Mouse (Mus musculus) MEL (cell line): ENCODE measurements around the gene Mrps18a. TPM values are rescaled to one million over a fixed set of nuclear protein-coding genes. Genes with fewer than 3 reads are reported as not detected.

Experiments used
- DNase-seq: peaks from one replicate; pipeline ENCODE4 v3.0.0; 2011; ENCODE audit warnings: low read depth, low spot score
- H3K27ac ChIP-seq: 2 replicates; pipeline ENCODE4 v1.5.1; 2012; ENCODE audit warnings: low read depth, mild to moderate bottlenecking, control low read depth, low read length, moderate library complexity; ENCODE audit not compliant: control insufficient read depth
- H3K27me3 ChIP-seq, 2 experiments: fragments of 150-350 bp in 1 of 2; sonication (generic) in 1 of 2; 2 replicates each; pipeline ENCODE4 v1.6.1; 2012; ENCODE audit warnings: low read length in 2 of 2, mild to moderate bottlenecking in 2 of 2, improper control_type of control experiment in 1 of 2, moderate library complexity in 1 of 2; ENCODE audit not compliant: insufficient read depth in 2 of 2, control insufficient read depth in 1 of 2
- H3K36me3 ChIP-seq, 2 experiments: 2 replicates each; pipeline ENCODE4 v1.6.1; 2012 to 2014; ENCODE audit warnings: low read length in 2 of 2, improper control_type of control experiment in 1 of 2, inconsistent platforms in 1 of 2, mild to moderate bottlenecking in 1 of 2; ENCODE audit not compliant: insufficient read depth in 2 of 2, control insufficient read depth in 1 of 2
- H3K4me1 ChIP-seq, 2 experiments: fragments of 150-350 bp in 1 of 2; sonication (generic) in 1 of 2; 2 replicates each; pipeline ENCODE4 v1.6.1; 2012; ENCODE audit warnings: low read length in 2 of 2, improper control_type of control experiment in 1 of 2, mild to moderate bottlenecking in 1 of 2; ENCODE audit not compliant: insufficient read depth in 2 of 2, control insufficient read depth in 1 of 2
- H3K4me3 ChIP-seq, 2 experiments: fragments of 150-350 bp in 1 of 2; sonication (generic) in 1 of 2; 2 replicates each; pipeline ENCODE4 v1.5.1; 2012; ENCODE audit warnings: low read depth in 2 of 2, low read length in 2 of 2, mild to moderate bottlenecking in 2 of 2, moderate library complexity in 2 of 2, control low read depth in 1 of 2, improper control_type of control experiment in 1 of 2; ENCODE audit not compliant: control insufficient read depth in 1 of 2, insufficient read depth in 1 of 2
- H3K79me2 ChIP-seq: 2 replicates; pipeline ENCODE4 v1.6.1; 2012; ENCODE audit warnings: mild to moderate bottlenecking, low read length, moderate library complexity; ENCODE audit not compliant: control insufficient read depth, poor library complexity, insufficient read depth
- H3K9ac ChIP-seq: 2 replicates; pipeline ENCODE4 v1.6.1; 2012; ENCODE audit warnings: low read depth, mild to moderate bottlenecking, control low read depth, low read length, moderate library complexity; ENCODE audit not compliant: control insufficient read depth, poor library complexity, severe bottlenecking
- H3K9me3 ChIP-seq: fragments of 150-350 bp; sonication (generic); replicated peaks from 2 replicates; pipeline ENCODE4 v1.6.1; 2012; ENCODE audit warnings: mild to moderate bottlenecking, low read length, improper control_type of control experiment, moderate library complexity; ENCODE audit not compliant: insufficient read depth
- BHLHE40 ChIP-seq: IDR thresholded peaks from 2 replicates; pipeline ENCODE4 v1.6.1; 2012; ENCODE audit warnings: low read depth, mild to moderate bottlenecking, inconsistent platforms, low read length, improper control_type of control experiment, borderline replicate concordance
- CHD1 ChIP-seq: IDR thresholded peaks from 2 replicates; pipeline ENCODE4 v1.6.1; 2012; ENCODE audit warnings: low read depth, mild to moderate bottlenecking, inconsistent platforms, low read length, improper control_type of control experiment
- CHD2 ChIP-seq: IDR thresholded peaks from 2 replicates; pipeline ENCODE4 v1.6.1; 2011; ENCODE audit warnings: low read length, improper control_type of control experiment
- CTCF ChIP-seq, 3 experiments: IDR thresholded peaks in 2 of 3; conservative IDR thresholded peaks in 1 of 3; 2 replicates each; pipeline ENCODE4 v1.5.1; 2011 to 2012; ENCODE audit warnings: low read length in 3 of 3, low read depth in 2 of 3, mild to moderate bottlenecking in 2 of 3, improper control_type of control experiment in 1 of 3, inconsistent platforms in 1 of 3, mixed read lengths in 1 of 3, moderate library complexity in 1 of 3; ENCODE audit not compliant: control insufficient read depth in 1 of 3, insufficient read depth in 1 of 3, poor library complexity in 1 of 3, severe bottlenecking in 1 of 3
- E2F4 ChIP-seq: IDR thresholded peaks from 2 replicates; pipeline ENCODE4 v1.6.1; 2011; ENCODE audit warnings: low read depth, low read length, improper control_type of control experiment, borderline replicate concordance
- ELF1 ChIP-seq: IDR thresholded peaks from 2 replicates; pipeline ENCODE4 v1.6.1; 2014; ENCODE audit warnings: low read depth, mild to moderate bottlenecking, inconsistent platforms, low read length, improper control_type of control experiment, moderate library complexity
- GABPA ChIP-seq: IDR thresholded peaks from 2 replicates; pipeline ENCODE4 v1.6.1; 2012; ENCODE audit warnings: low read depth, mild to moderate bottlenecking, inconsistent platforms, low read length, improper control_type of control experiment, moderate library complexity
- HCFC1 ChIP-seq: IDR thresholded peaks from 2 replicates; pipeline ENCODE4 v1.6.1; 2012; ENCODE audit warnings: low read depth, mild to moderate bottlenecking, inconsistent platforms, low read length, improper control_type of control experiment, moderate library complexity
- JUND ChIP-seq: IDR thresholded peaks from 2 replicates; pipeline ENCODE4 v1.6.1; 2011; ENCODE audit warnings: low read depth, mild to moderate bottlenecking, improper control_type of control experiment, low read length
- KAT2A ChIP-seq: conservative IDR thresholded peaks from 2 replicates; pipeline ENCODE4 v1.6.1; 2012; ENCODE audit warnings: low read depth, low read length, improper control_type of control experiment, inconsistent platforms
- MAFK ChIP-seq: IDR thresholded peaks from 2 replicates; pipeline ENCODE4 v1.6.1; 2011; ENCODE audit warnings: low read depth, mild to moderate bottlenecking, low read length, improper control_type of control experiment, borderline replicate concordance
- MAX ChIP-seq: IDR thresholded peaks from 2 replicates; pipeline ENCODE4 v1.6.1; 2011; ENCODE audit warnings: low read length, improper control_type of control experiment
- MXI1 ChIP-seq: IDR thresholded peaks from 2 replicates; pipeline ENCODE4 v1.6.1; 2011; ENCODE audit warnings: mild to moderate bottlenecking, low read depth, low read length, improper control_type of control experiment
- MYB ChIP-seq: IDR thresholded peaks from 2 replicates; pipeline ENCODE4 v1.6.1; 2011; ENCODE audit warnings: mild to moderate bottlenecking, low read depth, low read length, improper control_type of control experiment
- MYC ChIP-seq: IDR thresholded peaks from 2 replicates; pipeline ENCODE4 v1.6.1; 2011; ENCODE audit warnings: low read depth, mild to moderate bottlenecking, low read length, improper control_type of control experiment, moderate library complexity
- NELFE ChIP-seq: IDR thresholded peaks from 2 replicates; pipeline ENCODE4 v1.6.1; 2011; ENCODE audit warnings: low read depth, low read length, improper control_type of control experiment
- NRF1 ChIP-seq: IDR thresholded peaks from 2 replicates; pipeline ENCODE4 v1.6.1; 2014; ENCODE audit warnings: low read depth, mild to moderate bottlenecking, inconsistent platforms, low read length, improper control_type of control experiment, moderate library complexity; ENCODE audit not compliant: poor library complexity, insufficient read depth, severe bottlenecking
- POLR2A ChIP-seq, 2 experiments: IDR thresholded peaks; 2 replicates each; pipeline ENCODE4 v1.6.1; 2011 to 2012; ENCODE audit warnings: low read length in 2 of 2, mild to moderate bottlenecking in 2 of 2, control low read depth in 1 of 2, improper control_type of control experiment in 1 of 2, low read depth in 1 of 2, moderate library complexity in 1 of 2; ENCODE audit not compliant: control insufficient read depth in 1 of 2, insufficient read depth in 1 of 2, poor library complexity in 1 of 2
- POLR2AphosphoS2 ChIP-seq: IDR thresholded peaks from 2 replicates; pipeline ENCODE4 v1.6.1; 2011; ENCODE audit warnings: low read length, improper control_type of control experiment
- POLR2AphosphoS5 ChIP-seq: IDR thresholded peaks from 2 replicates; pipeline ENCODE4 v1.6.1; 2012; ENCODE audit warnings: low read depth, borderline replicate concordance, mild to moderate bottlenecking, inconsistent platforms, low read length, moderate library complexity, mixed read lengths
- RAD21 ChIP-seq: IDR thresholded peaks from 2 replicates; pipeline ENCODE4 v1.6.1; 2011; ENCODE audit warnings: mild to moderate bottlenecking, low read depth, low read length, improper control_type of control experiment
- SIN3A ChIP-seq: IDR thresholded peaks from 2 replicates; pipeline ENCODE4 v1.6.1; 2012; ENCODE audit warnings: low read length, improper control_type of control experiment, inconsistent platforms
- SMC3 ChIP-seq: IDR thresholded peaks from 2 replicates; pipeline ENCODE4 v1.6.1; 2011; ENCODE audit warnings: low read depth, low read length, improper control_type of control experiment
- TBP ChIP-seq: IDR thresholded peaks from 2 replicates; pipeline ENCODE4 v1.8.0; 2011; ENCODE audit warnings: low read depth, low read length, improper control_type of control experiment
- USF1 ChIP-seq: IDR thresholded peaks from 2 replicates; pipeline ENCODE4 v1.6.1; 2014; ENCODE audit warnings: low read depth, mild to moderate bottlenecking, inconsistent platforms, low read length, improper control_type of control experiment, moderate library complexity
- USF2 ChIP-seq, 2 experiments: IDR thresholded peaks; 2 replicates each; pipeline ENCODE4 v1.6.1; 2011 to 2012; ENCODE audit warnings: improper control_type of control experiment in 2 of 2, low read length in 2 of 2, borderline replicate concordance in 1 of 2, inconsistent platforms in 1 of 2, low read depth in 1 of 2, mild to moderate bottlenecking in 1 of 2; ENCODE audit not compliant: insufficient read depth in 1 of 2
- ZC3H11A ChIP-seq: IDR thresholded peaks from 2 replicates; pipeline ENCODE4 v1.6.1; 2012; ENCODE audit warnings: low read depth, mild to moderate bottlenecking, inconsistent platforms, low read length, improper control_type of control experiment
- ZKSCAN1 ChIP-seq: IDR thresholded peaks from 2 replicates; pipeline ENCODE4 v1.6.1; 2012; ENCODE audit warnings: low read depth, mild to moderate bottlenecking, inconsistent platforms, low read length, improper control_type of control experiment, moderate library complexity
- ZMIZ1 ChIP-seq: IDR thresholded peaks from 2 replicates; pipeline ENCODE4 v1.6.1; 2012; ENCODE audit warnings: low read depth, mild to moderate bottlenecking, inconsistent platforms, low read length, improper control_type of control experiment, moderate library complexity
- ZNF384 ChIP-seq: IDR thresholded peaks from 2 replicates; pipeline ENCODE4 v1.6.1; 2012; ENCODE audit warnings: low read depth, mild to moderate bottlenecking, inconsistent platforms, low read length, improper control_type of control experiment
- polyA plus RNA-seq, 2 experiments: library from polyadenylated mRNA; stranded (reverse) in 1 of 2; unstranded in 1 of 2; fragments of >175 nt in 1 of 2; fragments of >200 nt in 1 of 2; gene quantifications; 2 replicates each; pipeline versions ENCODE4 v1.2.1 to v1.2.4; 2012; ENCODE audit warnings: low replicate concordance in 2 of 2, low read depth in 1 of 2; ENCODE audit not compliant: insufficient read length in 2 of 2, insufficient read depth in 1 of 2, missing spikeins in 1 of 2
- total RNA-seq: library from RNA; depleted of rRNA; stranded (reverse); fragments of 300-350 nt; gene quantifications from 2 replicates; pipeline ENCODE4 v1.2.3, GENCODE M21; 2012

The Mrps18a gene
- total and polyA plus RNA-seq, 3 experiments = 159 to 181 TPM; not detected in 1

DNA sequence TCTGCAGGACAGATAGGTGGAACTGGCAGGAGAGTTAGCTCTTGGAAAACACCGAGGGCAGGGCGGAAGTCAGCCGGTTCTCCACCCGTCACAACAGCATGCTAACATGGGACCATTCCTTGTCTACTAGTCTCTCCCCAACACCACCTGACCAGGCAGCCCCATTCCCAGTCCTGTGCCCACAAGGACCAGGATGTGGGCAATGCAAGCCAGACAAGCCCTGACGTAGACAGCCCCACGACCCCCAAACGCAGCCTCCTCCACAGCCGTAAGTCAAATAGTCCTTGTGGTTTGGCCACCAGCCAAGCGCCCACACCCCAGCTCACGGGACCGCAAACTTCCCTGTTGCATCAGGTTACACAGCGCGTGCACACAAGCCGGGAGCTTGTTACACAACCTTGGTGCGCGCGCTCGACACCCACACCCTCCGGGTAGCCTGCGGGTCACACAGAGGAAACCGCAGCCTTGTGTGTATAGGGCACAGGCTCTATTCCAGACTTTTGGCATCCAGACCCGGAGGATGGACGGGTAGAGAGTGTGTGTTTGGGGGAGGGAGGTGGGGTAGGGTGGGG, 37.0 kb upstream of the Mrps18a start (continued):
- TF ChIP-seq KAT2A (no peak), POLR2AphosphoS2 (peak; percentile 66), BHLHE40 (peak; percentile 100), USF1 (peak; percentile 55; the same call in 1 of the 2 replicates), CHD1 (no peak), MAFK (peak; percentile 46; the same call in 1 of the 2 replicates), ZMIZ1 (no peak), HCFC1 (peak; percentile 50; the same call in 1 of the 2 replicates), NELFE (peak; percentile 24; the same call in 1 of the 2 replicates), TBP (no peak; the same call in none of the 2 replicates), MYC (peak; percentile 72; the same call in 1 of the 2 replicates), JUND (no peak), CTCF (IDR thresholded peaks at IDR 0.05 in 2 of 3, conservative IDR thresholded peaks at IDR 0.05 in 1 of 3; ENCODE audit: control insufficient read depth in 1 of 3, insufficient read depth in 1 of 3, low read depth in 2 of 3, low read length in 3 of 3, poor library complexity in 1 of 3, severe bottlenecking in 1 of 3) (no peak), NRF1 (0 out of 2 replicates have a peak, but pooled peaks have one; percentile 30), ELF1 (peak; percentile 61; the same call in 1 of the 2 replicates), POLR2A (IDR thresholded peaks at IDR 0.05; ENCODE audit: control insufficient read depth in 1 of 2, insufficient read depth in 1 of 2, low read depth in 1 of 2, low read length in 2 of 2, poor library complexity in 1 of 2) (peak in 1 of 2 experiments; percentile 55; a peak in 1 of 4 replicates)

GRCm38 (mm10) chr17:46074398-46075115, 36.2 kb upstream of the Mrps18a start:
- peaks cover 27 to 60% of the 10 kb centered on the region in 2 experiments for H3K4me1 ChIP-seq
- peak overlapping the region; percentile 86 for H3K9ac ChIP-seq
- no peaks in the 10 kb centered on the region for H3K9me3 ChIP-seq
- H3K27ac ChIP-seq = peak overlapping the region; percentile 100
- peak; percentile 91 for DNase-seq
- H3K36me3 ChIP-seq = peaks cover 0 to 46% of the 10 kb centered on the region in 2 experiments; a peak in 2 of 4 replicates
- no peaks in the 10 kb centered on the region for H3K27me3 ChIP-seq
- H3K79me2 ChIP-seq = no peaks in the 10 kb centered on the region; the same call in 1 of the 2 replicates
- peak overlapping the region; percentile 48 for H3K4me3 ChIP-seq
- peak; percentile 93 for TF ChIP-seq BHLHE40
- TF ChIP-seq ZMIZ1 = no peak
- TF ChIP-seq POLR2AphosphoS2 = peak; percentile 35; the same call in 1 of the 2 replicates
- TF ChIP-seq SMC3 = no peak
- TF ChIP-seq NELFE = no peak
- TF ChIP-seq POLR2AphosphoS5 = no peak
- peak; percentile 70; the same call in 1 of the 2 replicates for TF ChIP-seq MAFK
- no peak for TF ChIP-seq ZKSCAN1
- TF ChIP-seq USF2 (IDR thresholded peaks at IDR 0.05; ENCODE audit: borderline replicate concordance in 1 of 2, insufficient read depth in 1 of 2, low read depth in 1 of 2, low read length in 2 of 2) = no peak
- no peak for TF ChIP-seq GABPA
- no peak for TF ChIP-seq E2F4
- TF ChIP-seq CTCF (IDR thresholded peaks at IDR 0.05 in 2 of 3, conservative IDR thresholded peaks at IDR 0.05 in 1 of 3; ENCODE audit: control insufficient read depth in 1 of 3, insufficient read depth in 1 of 3, low read depth in 2 of 3, low read length in 3 of 3, poor library complexity in 1 of 3, severe bottlenecking in 1 of 3) = no peak
- no peak for TF ChIP-seq ZC3H11A
- TF ChIP-seq USF1 = peak; percentile 53; the same call in 1 of the 2 replicates
- TF ChIP-seq MAX = peak; percentile 78
- TF ChIP-seq JUND = peak; percentile 14; the same call in 1 of the 2 replicates
- TF ChIP-seq MYB = no peak
- TF ChIP-seq ELF1 = peak; percentile 37; the same call in 1 of the 2 replicates
- TF ChIP-seq ZNF384 = peak; percentile 46; the same call in 1 of the 2 replicates
- TF ChIP-seq HCFC1 = no peak
- no peak for TF ChIP-seq RAD21
- TF ChIP-seq NRF1 = no peak
- peak; percentile 90 for TF ChIP-seq SIN3A
- peak; percentile 73 for TF ChIP-seq MXI1
- peak; percentile 63 for TF ChIP-seq CHD2
